Mouse (Mus musculus) lung, embryonic 16.5 days (tissue): ENCODE measurements around the gene Macf1. TPM values are rescaled to one million over a fixed set of nuclear protein-coding genes. Genes with fewer than 3 reads are reported as not detected.
A peak's percentile ranks its signal among the peaks of the same experiment; 100 is the strongest.

Experiments
- ATAC-seq: fragments of 200-750 bp; cut with Nextera tagmentation; 2 replicates; pipeline ENCODE4 v1.8.0; 2017; ENCODE audit warnings: low read depth, mild to moderate bottlenecking, moderate library complexity
- H3K27ac ChIP-seq: fragments of 300-500 bp; sonication (generic); 2 replicates; pipeline ENCODE4 v1.5.1; 2014; ENCODE audit warnings: mild to moderate bottlenecking, control low read depth, low read length
- H3K27me3 ChIP-seq: fragments of 300-500 bp; sonication (generic); 2 replicates; pipeline ENCODE4 v1.6.1; 2014; ENCODE audit warnings: low read depth, low read length, mixed read lengths; ENCODE audit not compliant: control insufficient read depth, insufficient read depth
- H3K36me3 ChIP-seq: fragments of 300-500 bp; sonication (generic); 2 replicates; pipeline ENCODE4 v1.6.1; 2014; ENCODE audit warnings: low read length; ENCODE audit not compliant: control insufficient read depth, insufficient read depth
- H3K4me1 ChIP-seq: fragments of 300-500 bp; sonication (generic); replicated peaks from 2 replicates; pipeline ENCODE4 v1.6.1; 2014; ENCODE audit warnings: low read length, mixed read lengths; ENCODE audit not compliant: control insufficient read depth, insufficient read depth
- H3K4me2 ChIP-seq: fragments of 300-500 bp; sonication (generic); 2 replicates; pipeline ENCODE4 v1.6.1; 2014; ENCODE audit warnings: low read depth, low read length, control low read depth
- H3K4me3 ChIP-seq: fragments of 300-500 bp; sonication (generic); 2 replicates; pipeline ENCODE4 v1.5.1; 2014; ENCODE audit warnings: mild to moderate bottlenecking, low read length, control low read depth
- H3K9ac ChIP-seq: fragments of 300-500 bp; sonication (generic); 2 replicates; pipeline ENCODE4 v1.6.1; 2014; ENCODE audit warnings: low read length, control low read depth
- H3K9me3 ChIP-seq: fragments of 300-500 bp; sonication (generic); 2 replicates; pipeline ENCODE4 v1.6.1; 2016; ENCODE audit warnings: low read length; ENCODE audit not compliant: control insufficient read depth
- WGBS: fragments of 180-500 bp; shearing (Covaris S2); extraction: QIAGEN DNeasy Blood & Tissue Kit; methylation state at CpG from one replicate; pipeline ENCODE4 v1.1.7; 2014; 5-methylcytosine and 5-hydroxymethylcytosine counted together
- polyA plus RNA-seq: library from polyadenylated mRNA; unstranded; fragments of >200 nt; fragmentation: Nextera tagmentation; extraction: Ambion mirVana; gene quantifications from 2 replicates; pipeline ENCODE4 v1.2.1, GENCODE M21; 2015

Gene Macf1
- polyA plus RNA-seq, 1 experiment from 2014 or later = 77.8 TPM

DNA sequence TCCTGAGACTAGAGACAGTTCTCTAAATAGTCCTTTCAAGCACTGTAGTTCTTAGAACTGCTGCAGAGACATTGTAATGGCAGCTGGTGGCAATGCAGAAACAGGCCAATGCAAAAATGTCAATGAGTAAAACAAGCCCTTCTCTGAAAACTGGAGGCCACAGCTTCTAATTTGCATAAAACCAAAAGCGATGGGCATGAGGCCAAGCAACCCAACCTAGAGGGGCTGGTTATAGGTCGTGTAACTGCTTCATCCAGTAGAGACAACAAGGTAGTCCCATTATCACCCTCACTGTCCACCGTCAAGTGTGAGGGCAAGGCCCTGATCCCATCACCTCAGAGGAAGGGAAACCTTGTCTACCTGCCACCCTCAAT is 99.5 kb downstream of the Macf1 start:
- Histone ChIP-seq H3K27ac (no peak overlapping the region), H3K9me3 (no peaks in the 10 kb centered on the region), H3K4me1 (peaks cover 14% of the 10 kb centered on the region), H3K4me3 (no peak overlapping the region), H3K9ac (no peak overlapping the region), H3K27me3 (no peaks in the 10 kb centered on the region), H3K36me3 (no peaks in the 10 kb centered on the region), H3K4me2 (no peak overlapping the region)
- WGBS = 51% methylated on average over 3 of the region's 3 CpGs
- ATAC-seq = no peak

GRCm38 (mm10) chr4:123584084-123584719 is 100.0 kb downstream of the Macf1 start:
- no peak overlapping the region for H3K4me2 ChIP-seq
- no peaks in the 10 kb centered on the region for H3K36me3 ChIP-seq
- no peak overlapping the region for H3K9ac ChIP-seq
- 0 out of 2 replicates have a peak, but pooled peaks have one; percentile 32 for ATAC-seq
- H3K27me3 ChIP-seq = no peaks in the 10 kb centered on the region
- 32% methylated on average over 8 of the region's 8 CpGs for WGBS
- H3K4me3 ChIP-seq = no peak overlapping the region
- no peak overlapping the region for H3K27ac ChIP-seq
- no peaks in the 10 kb centered on the region for H3K9me3 ChIP-seq
- H3K4me1 ChIP-seq = peaks cover 9% of the 10 kb centered on the region

- H3K27ac ChIP-seq = no peak overlapping the region
- H3K4me3 ChIP-seq = no peak overlapping the region
- H3K27me3 ChIP-seq = no peaks in the 10 kb centered on the region
- no peak overlapping the region for H3K9ac ChIP-seq
- no peaks in the 10 kb centered on the region for H3K36me3 ChIP-seq
- ATAC-seq = no peak
- no peak overlapping the region for H3K4me2 ChIP-seq
- 23% methylated on average over 2 of the region's 2 CpGs for WGBS
- H3K4me1 ChIP-seq = peaks cover 15% of the 10 kb centered on the region
- no peaks in the 10 kb centered on the region for H3K9me3 ChIP-seq
Measured at GRCm38 (mm10) chr4:123577469-123578088, 106.6 kb downstream of the Macf1 start.

DNA sequence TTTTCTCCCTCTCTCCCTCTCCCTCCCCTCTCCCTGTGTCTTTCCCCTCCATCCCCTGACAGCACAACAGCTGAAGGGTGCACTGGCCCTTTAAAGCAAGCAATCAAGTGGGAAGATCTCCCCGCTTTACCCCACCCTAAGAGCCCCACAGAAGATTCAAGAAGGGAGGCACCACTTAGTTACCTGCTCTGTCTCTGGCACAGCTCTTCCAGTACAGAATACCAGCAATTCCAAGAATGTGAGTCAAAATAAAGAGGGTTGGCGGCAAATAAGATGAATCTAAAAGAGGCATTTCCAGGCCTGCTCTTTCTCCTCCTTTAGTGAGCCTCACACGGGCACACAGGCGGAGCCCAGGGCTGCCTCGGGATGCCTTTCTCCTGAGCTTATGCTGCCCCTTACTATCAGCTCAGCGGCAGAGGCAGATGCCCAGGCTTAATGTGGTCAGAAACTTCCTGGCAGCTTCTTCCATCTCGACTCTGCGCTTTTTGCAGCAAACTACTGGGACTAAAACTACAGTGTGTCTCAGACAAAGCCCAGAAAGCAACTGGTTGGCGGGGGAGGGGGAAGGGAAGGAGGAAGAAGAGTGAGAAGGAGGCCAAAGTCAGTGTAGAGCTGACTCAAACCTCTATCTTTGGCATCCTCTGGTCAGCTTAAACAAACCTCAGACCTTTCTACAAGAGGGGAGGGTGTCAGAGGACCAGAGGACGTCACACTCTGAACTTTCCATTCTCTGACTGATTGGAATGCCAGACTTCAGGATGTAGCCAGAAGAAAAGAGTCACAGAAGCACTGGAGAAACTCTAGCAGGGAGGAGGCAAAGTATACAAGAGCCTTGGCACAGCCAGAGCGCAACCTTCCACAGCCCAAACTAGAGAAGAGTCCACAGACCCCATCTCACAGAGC is 111.5 kb downstream of the Macf1 start:
- no peaks in the 10 kb centered on the region for H3K36me3 ChIP-seq
- peak overlapping the region; percentile 88 for H3K27ac ChIP-seq
- H3K4me3 ChIP-seq = peak overlapping the region; percentile 26
- 13% methylated on average over 11 of the region's 11 CpGs for WGBS
- ATAC-seq = peak; percentile 69
- no peaks in the 10 kb centered on the region for H3K9me3 ChIP-seq
- peak overlapping the region; percentile 41 for H3K4me2 ChIP-seq
- no peaks in the 10 kb centered on the region for H3K27me3 ChIP-seq
- H3K4me1 ChIP-seq = peaks cover 26% of the 10 kb centered on the region
- peak overlapping the region; percentile 57 for H3K9ac ChIP-seq

DNA sequence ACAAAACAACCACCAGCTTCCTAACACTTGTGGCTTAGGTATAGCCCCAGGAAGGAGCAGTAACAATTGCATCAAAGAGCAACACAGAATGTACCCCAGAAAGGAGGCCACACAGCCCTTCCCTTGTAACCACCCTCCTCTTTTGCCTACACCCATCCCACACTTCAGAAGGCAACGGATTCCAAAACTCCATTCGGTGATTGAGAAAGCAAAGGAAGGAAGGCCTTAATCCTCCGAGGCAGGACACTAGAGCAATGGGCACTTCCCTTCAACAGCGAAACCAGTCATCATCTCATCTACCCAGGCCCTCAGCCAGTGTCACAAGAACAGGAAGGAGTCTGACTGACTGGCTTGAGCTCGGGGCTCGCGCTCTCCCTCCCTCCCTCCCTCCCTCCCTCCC is 112.3 kb downstream of the Macf1 start:
- 2% methylated on average over 7 of the region's 7 CpGs for WGBS
- H3K9ac ChIP-seq = peak overlapping the region; percentile 4; the same call in 1 of the 2 replicates
- peak overlapping the region; percentile 8; the same call in 1 of the 2 replicates for H3K4me3 ChIP-seq

GRCm38 (mm10) chr4:123565291-123565861 is 118.8 kb downstream of the Macf1 start:
- Histone ChIP-seq H3K4me3 (no peak overlapping the region), H3K27me3 (no peaks in the 10 kb centered on the region), H3K36me3 (no peaks in the 10 kb centered on the region), H3K4me1 (peaks cover 22% of the 10 kb centered on the region), H3K27ac (peak overlapping the region; percentile 41; the same call in 1 of the 2 replicates), H3K9me3 (no peaks in the 10 kb centered on the region), H3K4me2 (no peak overlapping the region), H3K9ac (no peak overlapping the region)
- no peak for ATAC-seq
- WGBS = 24% methylated on average over 7 of the region's 7 CpGs

More for the DNA sequence above, 112.3 kb downstream of the Macf1 start:
- peak; percentile 80 for ATAC-seq
- Histone ChIP-seq H3K4me2 (peak overlapping the region; percentile 5; the same call in 1 of the 2 replicates), H3K9me3 (no peaks in the 10 kb centered on the region), H3K27me3 (no peaks in the 10 kb centered on the region), H3K27ac (peak overlapping the region; percentile 64), H3K4me1 (peaks cover 25% of the 10 kb centered on the region), H3K36me3 (no peaks in the 10 kb centered on the region)

GRCm38 (mm10) chr4:123564051-123564791 is 119.9 kb downstream of the Macf1 start:
- 61% methylated on average over 6 of the region's 6 CpGs for WGBS
- Histone ChIP-seq H3K27ac (peak overlapping the region; percentile 13; the same call in 1 of the 2 replicates), H3K9ac (no peak overlapping the region), H3K4me3 (no peak overlapping the region), H3K36me3 (peaks cover 2% of the 10 kb centered on the region; the same call in 1 of the 2 replicates), H3K9me3 (no peaks in the 10 kb centered on the region), H3K27me3 (no peaks in the 10 kb centered on the region), H3K4me2 (no peak overlapping the region), H3K4me1 (peaks cover 22% of the 10 kb centered on the region)
- ATAC-seq = 0 out of 2 replicates have a peak, but pooled peaks have one; percentile 30

DNA sequence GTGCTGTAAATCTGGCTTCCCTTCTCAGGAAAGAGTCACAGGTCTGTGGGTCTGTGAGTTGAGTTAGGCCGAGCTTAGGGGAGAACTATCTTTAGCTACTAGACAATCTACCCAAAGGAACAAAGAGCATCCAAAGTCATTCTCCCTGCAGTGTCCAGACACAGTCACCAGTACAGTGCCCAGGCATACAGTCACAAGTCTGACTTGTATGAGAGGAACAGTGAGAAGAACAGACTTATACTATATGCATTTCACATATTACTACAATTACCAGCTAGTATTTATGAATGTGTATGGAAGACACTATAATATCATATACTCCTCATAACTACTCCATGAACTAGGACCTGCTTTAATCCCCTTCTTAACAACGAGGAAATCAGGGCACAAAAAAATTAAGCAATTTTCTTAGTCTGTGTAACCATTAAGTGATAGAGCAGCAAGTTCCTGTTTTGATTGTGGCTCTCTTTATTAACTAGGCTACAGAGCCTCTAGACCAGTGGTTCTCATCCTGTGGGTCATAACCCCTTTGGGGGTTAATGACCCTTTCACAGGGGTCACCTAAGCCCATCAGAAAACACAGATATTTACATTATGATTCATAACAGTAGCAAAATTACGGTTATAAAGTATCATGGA is 121.9 kb downstream of the Macf1 start:
- Histone ChIP-seq H3K4me3 (no peak overlapping the region), H3K9me3 (no peaks in the 10 kb centered on the region), H3K27me3 (no peaks in the 10 kb centered on the region), H3K4me2 (no peak overlapping the region), H3K27ac (no peak overlapping the region), H3K36me3 (peaks cover 2% of the 10 kb centered on the region; the same call in 1 of the 2 replicates), H3K9ac (no peak overlapping the region), H3K4me1 (peaks cover 20% of the 10 kb centered on the region)
- 69% methylated on average over 3 of the region's 3 CpGs for WGBS
- no peak for ATAC-seq
